Mouse (Mus musculus) olfactory bulb, adult 2 months (tissue): Measurements from ENCODE around the gene Cpm.

Experiments used
- CTCF ChIP-seq: fragments of 200-500 bp; IDR thresholded peaks from 2 replicates; pipeline ENCODE4 v1.5.1; 2012; ENCODE audit warnings: low read depth, mild to moderate bottlenecking, low read length, moderate library complexity; ENCODE audit not compliant: insufficient read depth
- POLR2A ChIP-seq: fragments of 200-500 bp; IDR thresholded peaks from 2 replicates; pipeline ENCODE4 v1.6.1; 2012; ENCODE audit warnings: mild to moderate bottlenecking, low read depth, low read length, moderate library complexity; ENCODE audit not compliant: insufficient read depth

DNA sequence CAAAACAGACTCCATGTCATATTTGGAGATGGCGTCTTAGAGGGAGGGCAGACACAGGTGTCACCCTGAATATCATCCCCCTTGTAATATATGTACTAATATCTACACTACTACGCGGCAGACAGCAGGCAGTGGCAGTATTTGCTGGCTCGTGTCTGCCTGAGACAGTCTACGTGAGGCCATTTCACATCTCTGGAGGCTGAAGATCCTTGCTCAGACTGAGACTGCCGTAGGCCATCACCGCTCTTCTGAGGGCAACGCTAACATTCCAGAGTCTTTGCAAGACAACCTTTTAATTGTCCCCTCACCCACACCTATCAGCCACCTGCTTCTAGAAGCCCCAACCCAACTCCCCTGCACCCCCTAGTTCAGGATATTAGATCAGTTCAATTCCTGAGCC lies 84.2 kb downstream of the Cpm start:
- TF ChIP-seq CTCF = no peak
- TF ChIP-seq POLR2A = no peak
